Mouse (Mus musculus) CH12.LX (cell line): ENCODE results near the gene Ppox. TPM values are rescaled to one million over a fixed set of nuclear protein-coding genes. Genes with fewer than 3 reads are reported as not detected.
A peak's percentile ranks its signal among the peaks of the same experiment; 100 is the strongest.

Source experiments
- DNase-seq: peaks from one replicate; pipeline ENCODE4 v3.0.0-alpha.2; 2013; ENCODE audit errors: extremely low read depth
- H3K27ac ChIP-seq: 2 replicates; pipeline ENCODE4 v1.5.1; 2012; ENCODE audit warnings: low read depth, mild to moderate bottlenecking, control low read depth, moderate library complexity; ENCODE audit not compliant: insufficient read depth
- H3K27me3 ChIP-seq: replicated peaks from 2 replicates; pipeline ENCODE3; 2012; ENCODE audit warnings: inconsistent platforms
- H3K36me3 ChIP-seq, 2 experiments: replicated peaks in 1 of 2; 2 replicates each; pipeline versions ENCODE3 to v1.6.1; 2012; ENCODE audit warnings: inconsistent platforms in 1 of 2, low read length in 1 of 2, mild to moderate bottlenecking in 1 of 2, mixed read lengths in 1 of 2, moderate library complexity in 1 of 2; ENCODE audit not compliant: control insufficient read depth in 1 of 2, insufficient read depth in 1 of 2
- H3K4me1 ChIP-seq, 2 experiments: 2 replicates each; pipeline ENCODE4 v1.6.1; 2012; ENCODE audit warnings: inconsistent platforms in 1 of 2, moderate library complexity in 1 of 2; ENCODE audit not compliant: insufficient read depth in 2 of 2, control insufficient read depth in 1 of 2
- H3K4me2 ChIP-seq: 2 replicates; pipeline ENCODE4 v1.6.1; 2012; ENCODE audit warnings: low read depth, mild to moderate bottlenecking, control low read depth; ENCODE audit not compliant: poor library complexity, insufficient read depth, severe bottlenecking
- H3K4me3 ChIP-seq, 3 experiments: fragments of 150-350 bp in 1 of 3; sonication (generic) in 1 of 3; replicated peaks in 1 of 3; 2 replicates each; pipeline versions ENCODE3 to v1.5.1; 2011 to 2012; ENCODE audit warnings: low read depth in 2 of 3, low read length in 2 of 3, mild to moderate bottlenecking in 2 of 3, moderate library complexity in 2 of 3, control low read depth in 1 of 3, improper control_type of control experiment in 1 of 3, inconsistent platforms in 1 of 3, mixed read lengths in 1 of 3; ENCODE audit not compliant: poor library complexity in 1 of 3
- H3K79me2 ChIP-seq: replicated peaks from 2 replicates; pipeline ENCODE4 v1.6.1; 2012; ENCODE audit warnings: mild to moderate bottlenecking, moderate library complexity; ENCODE audit not compliant: control insufficient read depth, poor library complexity, insufficient read depth, severe bottlenecking; ENCODE audit errors: extremely low read depth
- H3K9ac ChIP-seq: 2 replicates; pipeline ENCODE4 v1.6.1; 2012; ENCODE audit warnings: low read depth, mild to moderate bottlenecking, control low read depth, moderate library complexity; ENCODE audit not compliant: insufficient read depth
- H3K9me3 ChIP-seq: replicated peaks from 2 replicates; pipeline ENCODE3; 2012; ENCODE audit warnings: low read length, inconsistent platforms, mixed read lengths
- BHLHE40 ChIP-seq: IDR thresholded peaks from 2 replicates; pipeline ENCODE4 v1.6.1; 2011; ENCODE audit warnings: mild to moderate bottlenecking, low read depth, low read length, improper control_type of control experiment
- CTCF ChIP-seq, 2 experiments: IDR thresholded peaks in 1 of 2; conservative IDR thresholded peaks in 1 of 2; 2 replicates each; pipeline ENCODE4 v1.5.1; 2011 to 2012; ENCODE audit warnings: low read depth in 2 of 2, low read length in 2 of 2, improper control_type of control experiment in 1 of 2, inconsistent platforms in 1 of 2, mild to moderate bottlenecking in 1 of 2, moderate library complexity in 1 of 2
- E2F4 ChIP-seq: IDR thresholded peaks from 2 replicates; pipeline ENCODE4 v1.6.1; 2011; ENCODE audit warnings: low read depth, low read length, improper control_type of control experiment; ENCODE audit not compliant: insufficient replicate concordance
- ELF1 ChIP-seq: IDR thresholded peaks from 2 replicates; pipeline ENCODE4 v1.6.1; 2014; ENCODE audit warnings: low read depth, mild to moderate bottlenecking, inconsistent platforms, low read length, improper control_type of control experiment
- ETS1 ChIP-seq: conservative IDR thresholded peaks from 2 replicates; pipeline ENCODE4 v1.6.1; 2012; ENCODE audit warnings: low read depth, mild to moderate bottlenecking, inconsistent platforms, low read length, improper control_type of control experiment, moderate library complexity
- GABPA ChIP-seq: IDR thresholded peaks from 2 replicates; pipeline ENCODE4 v1.6.1; 2012; ENCODE audit warnings: low read depth, low read length, improper control_type of control experiment, inconsistent platforms; ENCODE audit not compliant: insufficient replicate concordance
- HCFC1 ChIP-seq: IDR thresholded peaks from 2 replicates; pipeline ENCODE4 v1.6.1; 2012; ENCODE audit warnings: low read depth, mild to moderate bottlenecking, inconsistent platforms, low read length, improper control_type of control experiment
- JUN ChIP-seq: IDR thresholded peaks from 2 replicates; pipeline ENCODE4 v1.6.1; 2011; ENCODE audit warnings: low read depth, mild to moderate bottlenecking, low read length, improper control_type of control experiment, moderate library complexity; ENCODE audit not compliant: insufficient read depth
- KAT2A ChIP-seq: IDR thresholded peaks from 2 replicates; pipeline ENCODE4 v1.6.1; 2012; ENCODE audit warnings: low read length, improper control_type of control experiment, inconsistent platforms; ENCODE audit not compliant: insufficient replicate concordance
- MAFK ChIP-seq: IDR thresholded peaks from 2 replicates; pipeline ENCODE4 v1.6.1; 2011; ENCODE audit warnings: low read length, improper control_type of control experiment; ENCODE audit not compliant: insufficient replicate concordance
- MAX ChIP-seq: IDR thresholded peaks from 2 replicates; pipeline ENCODE4 v1.6.1; 2011; ENCODE audit warnings: low read length, improper control_type of control experiment
- MAZ ChIP-seq: IDR thresholded peaks from 2 replicates; pipeline ENCODE4 v1.6.1; 2012; ENCODE audit warnings: low read depth, mild to moderate bottlenecking, inconsistent platforms, low read length, improper control_type of control experiment, moderate library complexity
- MXI1 ChIP-seq: IDR thresholded peaks from 2 replicates; pipeline ENCODE4 v1.6.1; 2011; ENCODE audit warnings: mild to moderate bottlenecking, low read depth, low read length, improper control_type of control experiment
- MYC ChIP-seq: IDR thresholded peaks from 2 replicates; pipeline ENCODE4 v1.6.1; 2011; ENCODE audit warnings: low read depth, mild to moderate bottlenecking, improper control_type of control experiment, low read length
- NELFE ChIP-seq: IDR thresholded peaks from 2 replicates; pipeline ENCODE4 v1.6.1; 2011; ENCODE audit warnings: low read depth, low read length, improper control_type of control experiment
- NRF1 ChIP-seq: IDR thresholded peaks from 2 replicates; pipeline ENCODE4 v1.6.1; 2014; ENCODE audit warnings: low read depth, mild to moderate bottlenecking, inconsistent platforms, low read length, improper control_type of control experiment, moderate library complexity
- POLR2A ChIP-seq: IDR thresholded peaks from 2 replicates; pipeline ENCODE4 v1.6.1; 2011; ENCODE audit warnings: low read depth, mild to moderate bottlenecking, improper control_type of control experiment, low read length
- RAD21 ChIP-seq: IDR thresholded peaks from 2 replicates; pipeline ENCODE4 v1.6.1; 2011; ENCODE audit warnings: low read depth, mild to moderate bottlenecking, low read length, improper control_type of control experiment, moderate library complexity
- RCOR1 ChIP-seq: conservative IDR thresholded peaks from 2 replicates; pipeline ENCODE4 v1.6.1; 2012; ENCODE audit warnings: low read depth, mild to moderate bottlenecking, inconsistent platforms, low read length, improper control_type of control experiment
- TBP ChIP-seq: conservative IDR thresholded peaks from 2 replicates; pipeline ENCODE4 v1.6.1; 2011; ENCODE audit warnings: low read depth, low read length, improper control_type of control experiment
- TCF12 ChIP-seq: IDR thresholded peaks from 2 replicates; pipeline ENCODE4 v1.6.1; 2014; ENCODE audit warnings: low read depth, mild to moderate bottlenecking, inconsistent platforms, low read length, improper control_type of control experiment
- UBTF ChIP-seq: IDR thresholded peaks from 2 replicates; pipeline ENCODE4 v1.6.1; 2012; ENCODE audit warnings: low read depth, mild to moderate bottlenecking, inconsistent platforms, low read length, improper control_type of control experiment, moderate library complexity
- ZKSCAN1 ChIP-seq: IDR thresholded peaks from 2 replicates; pipeline ENCODE4 v1.6.1; 2012; ENCODE audit warnings: low read depth, inconsistent platforms, low read length, improper control_type of control experiment, borderline replicate concordance
- ZMIZ1 ChIP-seq: IDR thresholded peaks from 2 replicates; pipeline ENCODE4 v1.6.1; 2012; ENCODE audit warnings: low read depth, mild to moderate bottlenecking, inconsistent platforms, low read length, improper control_type of control experiment
- dilution Hi-C: fragments of 300-500 bp; cut with MboI; formaldehyde crosslinking; loops from 2 replicates; pipeline ENCODE4 v1.14.3; 2020; ENCODE audit warnings: low sequenced_read_pairs; ENCODE audit not compliant: extremely low pct_unique_long_range_greater_than_20kb, extremely low pct_ligation_motif_present
- in situ Hi-C: fragments of 300-500 bp; cut with MboI; formaldehyde crosslinking; loops from 3 replicates; pipeline ENCODE4 v1.14.3; 2019; ENCODE audit warnings: low sequenced_read_pairs, low pct_ligation_motif_present, low pct_unique_long_range_greater_than_20kb, mixed read lengths
- polyA plus RNA-seq: library from polyadenylated mRNA; unstranded; fragments of >175 nt; gene quantifications from 2 replicates; pipeline ENCODE4 v1.2.1, GENCODE M21; 2012; ENCODE audit warnings: low read depth; ENCODE audit not compliant: insufficient read length
- total RNA-seq, 2 experiments: library from RNA; depleted of rRNA; stranded (reverse); fragments of 300-350 nt in 1 of 2; fragments of >200 nt in 1 of 2; gene quantifications; 2 replicates each; pipeline ENCODE4 v1.2.3; 2012 to 2014

Gene Ppox
- total and polyA plus RNA-seq, 3 experiments, result 10.5 to 15.1 (median 13.6) TPM

DNA sequence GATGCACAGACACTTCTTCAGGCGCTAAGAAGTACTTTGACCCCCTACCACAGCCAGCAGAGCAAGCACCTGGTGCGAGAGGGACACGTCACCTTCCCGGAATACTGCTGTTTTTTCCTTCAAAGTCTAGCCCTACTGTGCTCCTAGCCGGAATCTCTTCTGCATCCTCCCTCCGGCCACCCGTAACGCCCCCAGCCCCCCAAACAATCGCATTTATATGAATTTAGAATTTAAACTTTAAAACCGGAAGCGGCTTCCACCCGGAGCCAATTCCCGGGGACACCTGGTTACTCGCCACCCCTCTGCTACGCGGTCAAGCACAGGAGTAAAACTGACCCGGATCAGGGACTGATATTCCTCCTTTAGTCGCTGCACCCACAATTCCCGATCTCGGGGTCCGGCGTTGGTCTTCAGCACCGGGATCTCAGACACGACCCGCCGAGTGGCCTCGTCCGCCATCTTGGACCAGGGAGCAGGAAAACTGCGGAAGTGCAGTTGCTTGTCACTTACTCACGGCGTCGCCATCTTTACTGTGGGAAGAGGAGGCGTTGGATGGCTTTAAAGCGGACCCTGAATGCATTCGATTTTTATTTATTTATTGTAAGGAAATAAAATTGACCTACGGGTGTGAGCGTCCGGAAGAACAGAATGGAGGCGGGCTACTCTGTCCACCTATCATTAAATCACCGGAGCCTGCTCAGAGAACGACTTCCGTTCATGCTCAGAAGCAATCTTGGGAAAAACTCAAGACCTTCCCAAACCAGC, 13.5 kb upstream of the Ppox start, which contains the start of gene Ufc1:
Ufc1 (minus strand) TSS at position 727 of the 765 bp plus-strand sequence.
- Histone ChIP-seq H3K4me1 (peaks cover 0 to 17% of the 10 kb centered on the region in 2 experiments; a peak in 3 of 4 replicates), H3K27me3 (no peaks in the 10 kb centered on the region), H3K27ac (peak within 1 kb of the TSS; percentile 81), H3K4me2 (peak within 1 kb of the TSS; percentile 69; the same call in 1 of the 2 replicates)
- DNase-seq, result peak; percentile 86
- in situ Hi-C loops, result no loop called here
- TF ChIP-seq ZMIZ1 (peak; percentile 11; the same call in 1 of the 2 replicates), MAX (peak; percentile 22; the same call in 1 of the 2 replicates), TBP (no peak), GABPA (no peak), NELFE (peak; percentile 41; the same call in 1 of the 2 replicates), MAFK (no peak), RAD21 (no peak), BHLHE40 (no peak), MAZ (no peak), RCOR1 (no peak), TCF12 (peak; percentile 71), MXI1 (no peak), POLR2A (peak; percentile 84), KAT2A (0 out of 2 replicates have a peak, but pooled peaks have one; percentile 63), UBTF (no peak), ZKSCAN1 (no peak), HCFC1 (peak; percentile 83), MYC (0 out of 2 replicates have a peak, but pooled peaks have one; percentile 34), E2F4 (peak; percentile 43; the same call in 1 of the 2 replicates), ELF1 (peak; percentile 92), ETS1 (no peak), NRF1 (peak; percentile 75), JUN (no peak), CTCF (conservative IDR thresholded peaks at IDR 0.05 in 1 of 2, IDR thresholded peaks at IDR 0.05 in 1 of 2; ENCODE audit: low read depth in 2 of 2, low read length in 2 of 2) (no peak)
- TF ChIP-seq, all 38 proteins: peak for 11
- Histone ChIP-seq H3K36me3 (peaks cover 9 to 16% of the 10 kb centered on the region in 2 experiments), H3K9ac (peak within 1 kb of the TSS; percentile 96), H3K9me3 (no peaks in the 10 kb centered on the region), H3K4me3 (peak within 1 kb of the TSS; percentile 76 to 78 (median 77)), H3K79me2 (peaks cover 16% of the 10 kb centered on the region)
- dilution Hi-C loops, result no loop called here
